Mouse (Mus musculus) small intestine, adult 2 months (tissue): ENCODE results near the gene Ago3. TPM values are rescaled to one million over a fixed set of nuclear protein-coding genes. Genes with fewer than 3 reads are reported as not detected.

Source experiments
- H3K27ac ChIP-seq: fragments of 200-500 bp; 2 replicates; pipeline ENCODE4 v1.5.1; 2012; ENCODE audit warnings: low read depth, low read length, control low read depth, inconsistent platforms; ENCODE audit not compliant: insufficient read depth
- H3K27me3 ChIP-seq: fragments of 200-500 bp; 2 replicates; pipeline ENCODE4 v1.6.1; 2012; ENCODE audit warnings: mild to moderate bottlenecking, moderate library complexity, low read length, inconsistent platforms; ENCODE audit not compliant: control insufficient read depth, insufficient read depth
- H3K36me3 ChIP-seq: fragments of 200-500 bp; 2 replicates; pipeline ENCODE4 v1.6.1; 2012; ENCODE audit warnings: mild to moderate bottlenecking, low read length, control low read depth, inconsistent platforms; ENCODE audit not compliant: control insufficient read depth, insufficient read depth
- H3K4me1 ChIP-seq: fragments of 200-500 bp; 2 replicates; pipeline ENCODE4 v1.6.1; 2012; ENCODE audit warnings: low read length, inconsistent platforms, mixed read lengths; ENCODE audit not compliant: control insufficient read depth, insufficient read depth, insufficient read length
- H3K4me3 ChIP-seq: fragments of 200-500 bp; 2 replicates; pipeline ENCODE4 v1.5.1; 2012; ENCODE audit warnings: low read depth, mild to moderate bottlenecking, control low read depth, inconsistent platforms, low read length, moderate library complexity
- CTCF ChIP-seq: fragments of 200-500 bp; IDR thresholded peaks from 2 replicates; pipeline ENCODE4 v1.5.1; 2012; ENCODE audit warnings: low read depth, mild to moderate bottlenecking, control low read depth, inconsistent platforms, low read length, moderate library complexity, mixed read lengths; ENCODE audit not compliant: insufficient replicate concordance, insufficient read length; ENCODE audit errors: extremely low read depth
- POLR2A ChIP-seq: fragments of 200-500 bp; IDR thresholded peaks from 2 replicates; pipeline ENCODE4 v1.6.1; 2012; ENCODE audit warnings: low read depth, mild to moderate bottlenecking, control low read depth, inconsistent platforms, low read length, moderate library complexity
- WGBS: fragments of 180-500 bp; shearing (Covaris S2); methylation state at CpG from one replicate; pipeline ENCODE4 v1.1.7; 2018; 5-methylcytosine and 5-hydroxymethylcytosine counted together
- polyA plus RNA-seq: library from polyadenylated mRNA; depleted of rRNA; stranded (reverse); fragments of >200 nt; gene quantifications from 2 replicates; pipeline ENCODE4 v1.2.3, GENCODE M21; 2012

Gene Ago3
- polyA plus RNA-seq, 1 experiment = 12.4 TPM

- 78% methylated on average over 5 of the region's 5 CpGs for WGBS
- Histone ChIP-seq H3K4me3 (no peak overlapping the region), H3K36me3 (peaks cover 25% of the 10 kb centered on the region), H3K4me1 (no peaks in the 10 kb centered on the region), H3K27ac (no peak overlapping the region), H3K27me3 (no peaks in the 10 kb centered on the region)
- TF ChIP-seq CTCF = no peak
Observed at GRCm38 (mm10) chr4:126438261-126438660, 8.9 kb upstream of the Ago3 start.

DNA sequence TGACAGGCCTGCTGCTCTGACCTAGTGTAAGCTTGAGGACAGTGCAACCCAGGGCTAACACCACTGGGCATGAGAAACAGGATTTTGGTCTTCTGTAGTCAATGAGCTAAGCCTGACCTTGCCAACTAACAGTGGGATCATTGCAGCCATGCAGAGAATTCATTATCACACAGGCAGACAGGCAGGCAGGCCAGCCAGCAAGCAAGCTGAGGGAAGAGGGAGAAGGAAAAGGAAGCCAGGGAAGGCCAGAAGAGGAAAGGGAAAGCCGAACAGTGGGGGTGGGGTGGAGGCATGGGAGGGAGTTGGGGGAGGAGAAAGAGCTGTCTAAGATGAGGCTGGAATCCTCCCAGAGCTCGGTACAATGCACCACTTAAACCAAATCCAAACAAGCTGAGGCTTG lies 6.9 kb upstream of the Ago3 start:
- 57% methylated on average over 2 of the region's 2 CpGs for WGBS
- Histone ChIP-seq H3K36me3 (peaks cover 10% of the 10 kb centered on the region), H3K27ac (no peak overlapping the region), H3K27me3 (no peaks in the 10 kb centered on the region), H3K4me3 (no peak overlapping the region), H3K4me1 (no peaks in the 10 kb centered on the region)
- TF ChIP-seq POLR2A (no peak), CTCF (no peak)

DNA sequence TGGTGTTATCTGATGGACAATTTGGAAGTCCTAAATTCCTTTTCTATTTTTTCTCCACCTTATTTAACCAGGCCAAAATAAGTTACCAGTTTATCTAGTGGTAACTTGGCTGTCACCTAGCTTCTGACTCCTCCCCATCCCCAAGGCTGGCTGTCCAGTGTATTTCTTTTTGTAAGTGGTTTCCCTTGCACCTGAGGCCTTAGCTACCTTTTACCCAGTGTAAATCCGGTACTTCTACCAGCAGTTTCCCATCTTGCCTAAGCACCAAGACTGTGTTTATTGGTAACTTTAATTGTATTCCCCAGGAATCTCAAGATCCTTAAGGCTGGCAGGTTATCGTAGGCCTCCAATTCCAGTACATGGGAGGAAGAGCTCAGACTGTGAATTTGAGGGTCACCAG lies 4.7 kb upstream of the Ago3 start:
- no peaks in the 10 kb centered on the region for H3K4me1 ChIP-seq
- H3K27me3 ChIP-seq = no peaks in the 10 kb centered on the region
- H3K4me3 ChIP-seq = no peak overlapping the region
- TF ChIP-seq CTCF (no peak), POLR2A (no peak)
- WGBS = 94% methylated on average over 2 of the region's 2 CpGs
- H3K27ac ChIP-seq = no peak overlapping the region
- H3K36me3 ChIP-seq = no peaks in the 10 kb centered on the region; the same call in 1 of the 2 replicates

DNA sequence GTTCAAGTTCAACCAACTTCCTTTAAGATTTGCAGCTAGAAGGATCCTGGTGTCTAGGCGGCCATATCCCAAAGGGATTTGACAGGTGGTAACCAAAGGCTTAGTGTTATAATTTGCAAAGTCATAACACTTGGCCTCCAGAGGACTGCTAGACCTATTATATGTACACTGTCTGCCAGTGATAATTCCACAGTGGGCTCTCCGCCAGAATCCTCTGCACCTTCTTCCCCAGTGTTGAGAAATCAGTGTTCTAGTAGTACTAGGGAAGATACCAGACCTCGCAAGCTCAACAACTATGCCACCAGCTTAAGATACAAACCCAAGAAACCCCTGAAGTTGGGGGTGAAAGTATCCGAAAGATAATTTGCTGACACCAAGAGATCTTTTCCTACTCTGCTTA lies 3.8 kb upstream of the Ago3 start:
- Histone ChIP-seq H3K27me3 (no peaks in the 10 kb centered on the region), H3K4me3 (no peak overlapping the region), H3K36me3 (no peaks in the 10 kb centered on the region), H3K4me1 (no peaks in the 10 kb centered on the region), H3K27ac (no peak overlapping the region)
- TF ChIP-seq CTCF (no peak), POLR2A (no peak)
- 87% methylated on average over 4 of the region's 4 CpGs for WGBS

- no peaks in the 10 kb centered on the region for H3K4me1 ChIP-seq
- no peak overlapping the region for H3K4me3 ChIP-seq
- WGBS = 88% methylated on average over 4 of the region's 4 CpGs
- no peak for TF ChIP-seq POLR2A
- TF ChIP-seq CTCF = no peak
- H3K27me3 ChIP-seq = no peaks in the 10 kb centered on the region
- H3K27ac ChIP-seq = no peak overlapping the region
- H3K36me3 ChIP-seq = no peaks in the 10 kb centered on the region; the same call in 1 of the 2 replicates
Observed at GRCm38 (mm10) chr4:126431746-126432145, 2.4 kb upstream of the Ago3 start.

- H3K27ac ChIP-seq = peak overlapping the region; percentile 74
- H3K4me1 ChIP-seq = no peaks in the 10 kb centered on the region
- peak overlapping the region; percentile 80 for H3K4me3 ChIP-seq
- no peak for TF ChIP-seq CTCF
- TF ChIP-seq POLR2A = no peak
- H3K27me3 ChIP-seq = no peaks in the 10 kb centered on the region
- no peaks in the 10 kb centered on the region; the same call in 1 of the 2 replicates for H3K36me3 ChIP-seq
- WGBS = 1% methylated on average over 24 of the region's 24 CpGs
Observed at GRCm38 (mm10) chr4:126428682-126429346, 542 bp downstream of the Ago3 start.

DNA sequence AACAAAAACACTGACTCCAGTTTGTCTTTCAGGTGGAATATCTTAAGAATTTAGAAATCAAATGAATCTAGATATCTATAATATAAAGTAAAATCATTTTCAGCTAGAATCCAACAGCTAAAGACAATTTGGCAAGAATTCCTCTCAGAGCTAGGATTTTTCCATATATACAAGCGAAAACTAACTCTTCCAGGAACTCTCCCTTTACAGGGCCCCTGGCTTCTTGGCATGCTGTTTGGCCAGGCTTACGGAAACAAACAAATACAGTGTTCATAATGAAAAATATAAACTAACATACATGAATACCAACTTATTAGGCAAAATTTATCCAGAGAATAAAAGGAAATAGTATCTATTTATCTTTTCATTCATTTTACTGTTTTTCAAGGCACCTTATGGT lies 5.5 kb downstream of the Ago3 start:
- Histone ChIP-seq H3K27ac (no peak overlapping the region), H3K36me3 (no peaks in the 10 kb centered on the region; the same call in 1 of the 2 replicates), H3K27me3 (no peaks in the 10 kb centered on the region), H3K4me1 (no peaks in the 10 kb centered on the region), H3K4me3 (no peak overlapping the region)
- TF ChIP-seq POLR2A = no peak
- TF ChIP-seq CTCF = no peak
- 90% methylated on average over 2 of the region's 2 CpGs for WGBS
